Mouse (Mus musculus): ENCODE results near the gene Gpr161.

DNA sequence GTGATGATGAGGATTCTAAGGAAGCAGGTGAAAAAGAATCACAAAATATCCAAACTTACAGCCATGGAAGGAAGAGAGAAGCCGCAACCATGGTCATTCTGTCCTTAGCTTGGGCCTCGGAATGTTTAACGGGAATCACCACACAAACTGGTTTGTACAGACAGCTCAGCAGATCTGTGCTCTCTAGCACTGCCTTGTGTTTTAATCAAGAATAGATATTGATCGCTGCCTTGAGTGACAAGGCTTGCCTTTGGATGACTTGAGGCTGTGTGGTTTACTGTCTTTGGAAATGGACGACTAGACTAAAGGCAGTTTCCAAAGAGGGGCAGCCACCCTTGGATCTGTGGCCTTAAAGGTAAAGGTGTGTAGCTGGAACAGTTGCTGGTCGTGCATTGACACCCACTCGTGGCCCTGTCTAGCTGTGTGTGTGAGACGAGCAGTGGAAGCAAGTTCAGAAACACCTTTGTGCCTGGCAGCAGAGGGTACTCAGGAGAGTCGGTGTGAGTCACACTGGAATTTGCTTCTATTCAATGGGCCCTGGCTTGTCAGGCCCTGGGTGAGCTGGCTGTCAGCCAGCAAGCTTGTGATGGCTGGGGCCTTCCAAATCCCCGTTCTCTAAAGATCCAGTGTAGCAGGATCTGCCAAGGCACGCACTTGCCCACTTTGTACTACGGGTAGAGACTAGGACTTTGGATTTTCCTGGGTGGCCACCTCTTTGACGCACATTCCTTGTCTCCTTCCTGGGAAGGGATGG is 7.0 kb downstream of the Gpr161 start:
- no peak for TF ChIP-seq CTCF (IDR thresholded peaks at IDR 0.05; ENCODE audit: insufficient read depth, low read length)
- no peak for TF ChIP-seq POLR2A (IDR thresholded peaks at IDR 0.05; ENCODE audit: borderline replicate concordance, extremely low read depth, low read depth, low read length)
